Mouse (Mus musculus) hindbrain, postnatal 0 days (tissue): ENCODE measurements around the gene Acp6. TPM values are rescaled to one million over a fixed set of nuclear protein-coding genes. Genes with fewer than 3 reads are reported as not detected.

Source experiments
- ATAC-seq: fragments of 200-750 bp; cut with Nextera tagmentation; 2 replicates; pipeline ENCODE4 v1.8.0; 2017; ENCODE audit warnings: mild to moderate bottlenecking, moderate TSS enrichment, moderate library complexity
- DNase-seq: peaks from one replicate; pipeline ENCODE4 v3.0.0-alpha.2; 2015; ENCODE audit warnings: low spot score
- H3K27ac ChIP-seq: fragments of 300-500 bp; sonication (generic); 2 replicates; pipeline ENCODE4 v1.5.1; 2014; ENCODE audit warnings: mild to moderate bottlenecking
- H3K27me3 ChIP-seq: fragments of 300-500 bp; sonication (generic); 2 replicates; pipeline ENCODE4 v1.6.1; 2014; ENCODE audit warnings: low read length, mixed read lengths; ENCODE audit not compliant: insufficient read depth
- H3K36me3 ChIP-seq: fragments of 300-500 bp; sonication (generic); 2 replicates; pipeline ENCODE4 v1.6.1; 2014; ENCODE audit warnings: low read length, mixed read lengths; ENCODE audit not compliant: insufficient read depth
- H3K4me1 ChIP-seq: fragments of 300-500 bp; sonication (generic); 2 replicates; pipeline ENCODE4 v1.6.1; 2014; ENCODE audit warnings: antibody characterized with exemption, low read length, mixed read lengths; ENCODE audit not compliant: insufficient read depth
- H3K4me2 ChIP-seq: fragments of 300-500 bp; sonication (generic); 2 replicates; pipeline ENCODE4 v1.6.1; 2014; ENCODE audit warnings: low read depth, mild to moderate bottlenecking, low read length, moderate library complexity, mixed read lengths
- H3K4me3 ChIP-seq: fragments of 300-500 bp; sonication (generic); 2 replicates; pipeline ENCODE4 v1.5.1; 2014; ENCODE audit warnings: low read length
- H3K9ac ChIP-seq: fragments of 300-500 bp; sonication (generic); replicated peaks from 2 replicates; pipeline ENCODE4 v1.6.1; 2014; ENCODE audit warnings: mild to moderate bottlenecking, low read length, moderate library complexity, mixed read lengths
- H3K9me3 ChIP-seq: fragments of 300-500 bp; sonication (generic); 2 replicates; pipeline ENCODE4 v1.6.1; 2016; ENCODE audit warnings: low read length, mixed read lengths
- CTCF ChIP-seq: IDR thresholded peaks from 2 replicates; pipeline ENCODE4 v1.5.1; 2016; ENCODE audit warnings: antibody characterized with exemption, control low read depth, low read depth
- WGBS: fragments of 180-500 bp; shearing (Covaris S2); extraction: QIAGEN DNeasy Blood & Tissue Kit; methylation state at CpG from one replicate; pipeline ENCODE4 v1.1.7; 2014; 5-methylcytosine and 5-hydroxymethylcytosine counted together
- polyA plus RNA-seq: library from polyadenylated mRNA; unstranded; fragments of >200 nt; fragmentation: Nextera tagmentation; extraction: Ambion mirVana; gene quantifications from 2 replicates; pipeline ENCODE4 v1.2.1, GENCODE M21; 2015
- total RNA-seq: library from RNA; depleted of rRNA; stranded (reverse); fragments of >200 nt; gene quantifications from 2 replicates; pipeline ENCODE4 v1.2.3, GENCODE M21; 2014

Gene Acp6
- total and polyA plus RNA-seq, 2 experiments from 2014 or later, result 14.9 to 18.2 TPM

GRCm38 (mm10) chr3:97209351-97209750 lies 50.8 kb downstream of the Acp6 start:
- ATAC-seq, result 0 out of 2 replicates have a peak, but pooled peaks have one; percentile 30
- no peak overlapping the region for H3K9ac ChIP-seq

GRCm38 (mm10) chr3:97211177-97211576 lies 52.6 kb downstream of the Acp6 start:
- Histone ChIP-seq H3K9ac (no peak overlapping the region), H3K27ac (no peak overlapping the region), H3K4me1 (no peaks in the 10 kb centered on the region), H3K4me3 (no peak overlapping the region), H3K27me3 (no peaks in the 10 kb centered on the region), H3K9me3 (no peaks in the 10 kb centered on the region), H3K4me2 (no peak overlapping the region), H3K36me3 (peaks cover 85% of the 10 kb centered on the region)
- WGBS, result 85% methylated on average over 5 of the region's 5 CpGs
- no peak for TF ChIP-seq CTCF
- ATAC-seq, result no peak
- no peak for DNase-seq

More at GRCm38 (mm10) chr3:97209351-97209750, 50.8 kb downstream of the Acp6 start:
- 52% methylated on average over 9 of the region's 9 CpGs for WGBS
- Histone ChIP-seq H3K27ac (no peak overlapping the region), H3K4me3 (no peak overlapping the region), H3K4me2 (no peak overlapping the region), H3K9me3 (no peaks in the 10 kb centered on the region), H3K4me1 (no peaks in the 10 kb centered on the region), H3K36me3 (peaks cover 81% of the 10 kb centered on the region), H3K27me3 (no peaks in the 10 kb centered on the region)
- TF ChIP-seq CTCF, result no peak
- peak; percentile 31 for DNase-seq

- H3K27ac ChIP-seq, result no peak overlapping the region
- H3K9ac ChIP-seq, result no peak overlapping the region
- DNase-seq (no peak), ATAC-seq (no peak)
- WGBS, result 89% methylated on average over 10 of the region's 10 CpGs
- H3K9me3 ChIP-seq, result no peaks in the 10 kb centered on the region
- no peak overlapping the region for H3K4me3 ChIP-seq
- H3K27me3 ChIP-seq, result no peaks in the 10 kb centered on the region
- no peaks in the 10 kb centered on the region for H3K4me1 ChIP-seq
- peaks cover 63% of the 10 kb centered on the region for H3K36me3 ChIP-seq
- H3K4me2 ChIP-seq, result no peak overlapping the region
- no peak for TF ChIP-seq CTCF
Measured at GRCm38 (mm10) chr3:97213871-97214270, 55.3 kb downstream of the Acp6 start.

- WGBS, result 27% methylated on average over 1 of the region's 1 CpGs
- H3K36me3 ChIP-seq, result peaks cover 67% of the 10 kb centered on the region
- no peaks in the 10 kb centered on the region for H3K9me3 ChIP-seq
- no peak overlapping the region for H3K27ac ChIP-seq
- no peak for TF ChIP-seq CTCF
- H3K4me2 ChIP-seq, result no peak overlapping the region
- H3K9ac ChIP-seq, result no peak overlapping the region
- no peaks in the 10 kb centered on the region for H3K4me1 ChIP-seq
- peak; percentile 60 for DNase-seq
- ATAC-seq, result no peak
- H3K4me3 ChIP-seq, result no peak overlapping the region
- H3K27me3 ChIP-seq, result no peaks in the 10 kb centered on the region
Measured at GRCm38 (mm10) chr3:97214439-97214838, 55.9 kb downstream of the Acp6 start.

- H3K4me2 ChIP-seq, result no peak overlapping the region
- no peaks in the 10 kb centered on the region for H3K9me3 ChIP-seq
- no peak overlapping the region for H3K9ac ChIP-seq
- H3K27ac ChIP-seq, result no peak overlapping the region
- no peaks in the 10 kb centered on the region for H3K27me3 ChIP-seq
- WGBS, result 64% methylated on average over 3 of the region's 3 CpGs
- ATAC-seq, result no peak
- H3K4me1 ChIP-seq, result no peaks in the 10 kb centered on the region
- TF ChIP-seq CTCF, result no peak
- no peak overlapping the region for H3K4me3 ChIP-seq
- DNase-seq, result no peak
- H3K36me3 ChIP-seq, result peaks cover 58% of the 10 kb centered on the region
Measured at GRCm38 (mm10) chr3:97215526-97215925, 56.9 kb downstream of the Acp6 start.

- no peak for TF ChIP-seq CTCF
- no peak overlapping the region for H3K4me2 ChIP-seq
- H3K9me3 ChIP-seq, result no peaks in the 10 kb centered on the region
- no peak overlapping the region for H3K9ac ChIP-seq
- no peak for DNase-seq
- peaks cover 23% of the 10 kb centered on the region for H3K4me1 ChIP-seq
- no peak for ATAC-seq
- no peaks in the 10 kb centered on the region for H3K27me3 ChIP-seq
- H3K36me3 ChIP-seq, result peaks cover 18% of the 10 kb centered on the region; the same call in 1 of the 2 replicates
- WGBS, result 66% methylated on average over 9 of the region's 9 CpGs
- no peak overlapping the region for H3K27ac ChIP-seq
- H3K4me3 ChIP-seq, result no peak overlapping the region
Measured at GRCm38 (mm10) chr3:97223261-97223660, 64.7 kb downstream of the Acp6 start.

- DNase-seq (no peak), ATAC-seq (no peak)
- Histone ChIP-seq H3K36me3 (peaks cover 11% of the 10 kb centered on the region; the same call in 1 of the 2 replicates), H3K4me2 (no peak overlapping the region), H3K27ac (no peak overlapping the region), H3K27me3 (no peaks in the 10 kb centered on the region), H3K9ac (no peak overlapping the region), H3K9me3 (no peaks in the 10 kb centered on the region), H3K4me1 (peaks cover 27% of the 10 kb centered on the region), H3K4me3 (no peak overlapping the region)
- TF ChIP-seq CTCF, result no peak
- 70% methylated on average over 5 of the region's 5 CpGs for WGBS
Measured at GRCm38 (mm10) chr3:97225231-97225630, 66.7 kb downstream of the Acp6 start.
